Mouse (Mus musculus): Measurements from ENCODE around the gene Jpt1. TPM values are rescaled to one million over a fixed set of nuclear protein-coding genes. Genes with fewer than 3 reads are reported as not detected.
"Not testable (repeated sequence)": the region's sequence is repeated elsewhere in the genome, so short reads cannot be mapped to it uniquely, and the experiment has no call there.

Jpt1 gene
- polyA plus RNA-seq, 2 experiments, result 151 to 233 TPM

- Histone ChIP-seq H3K4me1 (replicated peaks; ENCODE audit: control insufficient read depth in 2 of 2, insufficient read depth in 2 of 2, low read length in 1 of 2) (no peaks in the 10 kb centered on the region), H3K9me3 (ENCODE audit: control insufficient read depth, low read length) (no peaks in the 10 kb centered on the region), H3K4me3 (ENCODE audit: insufficient read depth in 1 of 2, low read depth in 2 of 2, low read length in 2 of 2) (no peak overlapping the region), H3K4me2 (ENCODE audit: low read depth) (no peak overlapping the region), H3K36me3 (replicated peaks; ENCODE audit: control insufficient read depth, insufficient read depth, low read depth) (no peaks in the 10 kb centered on the region), H3K27ac (no peak overlapping the region), H3K9ac (replicated peaks) (no peak overlapping the region), H3K27me3 (ENCODE audit: control insufficient read depth, insufficient read depth, low read length) (no peaks in the 10 kb centered on the region)
- ATAC-seq (ENCODE audit: insufficient read depth) (no peak), DNase-seq (ENCODE audit: low read depth in 3 of 3, low spot score in 3 of 3) (no peak)
- WGBS (ENCODE audit: insufficient replicate concordance), result 75% methylated on average over 12 of the region's 12 CpGs
- TF ChIP-seq CTCF (IDR thresholded peaks at IDR 0.05; ENCODE audit: low read depth) (no peak), EP300 (IDR thresholded peaks at IDR 0.05; ENCODE audit: low read depth) (no peak)
These were observed 29.0 kb downstream of the Jpt1 start for GRCm38 (mm10) chr11:115485155-115485554.

- H3K4me2 ChIP-seq (ENCODE audit: low read depth), result no peak overlapping the region
- no peak overlapping the region for H3K4me3 ChIP-seq (ENCODE audit: insufficient read depth in 1 of 2, low read depth in 2 of 2, low read length in 2 of 2)
- no peak overlapping the region for H3K27ac ChIP-seq
- 18% methylated on average over 6 of the region's 6 CpGs for WGBS (ENCODE audit: insufficient replicate concordance)
- H3K4me1 ChIP-seq (replicated peaks; ENCODE audit: control insufficient read depth in 2 of 2, insufficient read depth in 2 of 2, low read length in 1 of 2), result no peaks in the 10 kb centered on the region
- no peak overlapping the region for H3K9ac ChIP-seq (replicated peaks)
- H3K9me3 ChIP-seq (ENCODE audit: control insufficient read depth, low read length), result no peaks in the 10 kb centered on the region
- DNase-seq (ENCODE audit: low read depth in 3 of 3, low spot score in 3 of 3) (peak; percentile 56 to 70 (median 69)), ATAC-seq (ENCODE audit: insufficient read depth) (peak; percentile 36; the same call in 1 of the 2 replicates)
- no peaks in the 10 kb centered on the region for H3K36me3 ChIP-seq (replicated peaks; ENCODE audit: control insufficient read depth, insufficient read depth, low read depth)
- TF ChIP-seq EP300 (IDR thresholded peaks at IDR 0.05; ENCODE audit: low read depth) (no peak), CTCF (IDR thresholded peaks at IDR 0.05; ENCODE audit: low read depth) (peak; percentile 96)
- H3K27me3 ChIP-seq (ENCODE audit: control insufficient read depth, insufficient read depth, low read length), result no peaks in the 10 kb centered on the region
These were observed 30.5 kb downstream of the Jpt1 start for GRCm38 (mm10) chr11:115483726-115484125.

GRCm38 (mm10) chr11:115483278-115483677, 30.9 kb downstream of the Jpt1 start:
- TF ChIP-seq EP300 (IDR thresholded peaks at IDR 0.05; ENCODE audit: low read depth) (no peak), CTCF (IDR thresholded peaks at IDR 0.05; ENCODE audit: low read depth) (no peak)
- Histone ChIP-seq H3K27ac (no peak overlapping the region), H3K4me3 (ENCODE audit: insufficient read depth in 1 of 2, low read depth in 2 of 2, low read length in 2 of 2) (no peak overlapping the region), H3K9me3 (ENCODE audit: control insufficient read depth, low read length) (no peaks in the 10 kb centered on the region), H3K4me2 (ENCODE audit: low read depth) (no peak overlapping the region), H3K36me3 (replicated peaks; ENCODE audit: control insufficient read depth, insufficient read depth, low read depth) (no peaks in the 10 kb centered on the region), H3K27me3 (ENCODE audit: control insufficient read depth, insufficient read depth, low read length) (no peaks in the 10 kb centered on the region), H3K4me1 (replicated peaks; ENCODE audit: control insufficient read depth in 2 of 2, insufficient read depth in 2 of 2, low read length in 1 of 2) (no peaks in the 10 kb centered on the region), H3K9ac (replicated peaks) (no peak overlapping the region)
- ATAC-seq (ENCODE audit: insufficient read depth) (no peak), DNase-seq (ENCODE audit: low read depth in 3 of 3, low spot score in 3 of 3) (no peak)
- WGBS (ENCODE audit: insufficient replicate concordance), result 66% methylated on average over 11 of the region's 11 CpGs

- ATAC-seq (ENCODE audit: insufficient read depth), result no peak
- H3K27ac ChIP-seq, result no peak overlapping the region
- no peak overlapping the region for H3K9ac ChIP-seq (replicated peaks)
- no peaks in the 10 kb centered on the region; a peak in 2 of 4 replicates for H3K4me1 ChIP-seq (replicated peaks; ENCODE audit: control insufficient read depth in 2 of 2, insufficient read depth in 2 of 2, low read length in 1 of 2)
- WGBS (ENCODE audit: insufficient replicate concordance), result 66% methylated on average over 6 of the region's 6 CpGs
- TF ChIP-seq CTCF (IDR thresholded peaks at IDR 0.05; ENCODE audit: low read depth), result no peak
- TF ChIP-seq EP300 (IDR thresholded peaks at IDR 0.05; ENCODE audit: low read depth), result no peak
- no peak overlapping the region for H3K4me2 ChIP-seq (ENCODE audit: low read depth)
- no peaks in the 10 kb centered on the region for H3K9me3 ChIP-seq (ENCODE audit: control insufficient read depth, low read length)
- H3K36me3 ChIP-seq (replicated peaks; ENCODE audit: control insufficient read depth, insufficient read depth, low read depth), result no peaks in the 10 kb centered on the region
- no peak for DNase-seq (ENCODE audit: low read depth in 3 of 3, low spot score in 3 of 3)
- no peaks in the 10 kb centered on the region for H3K27me3 ChIP-seq (ENCODE audit: control insufficient read depth, insufficient read depth, low read length)
- H3K4me3 ChIP-seq (ENCODE audit: insufficient read depth in 1 of 2, low read depth in 2 of 2, low read length in 2 of 2), result no peak overlapping the region
These were observed 32.5 kb downstream of the Jpt1 start for GRCm38 (mm10) chr11:115481553-115482259.

GRCm38 (mm10) chr11:115478296-115478938, 35.8 kb downstream of the Jpt1 start:
- 65% methylated on average over 9 of the region's 9 CpGs for WGBS (ENCODE audit: insufficient replicate concordance)
- Histone ChIP-seq H3K9ac (replicated peaks) (no peak overlapping the region), H3K4me2 (ENCODE audit: low read depth) (no peak overlapping the region), H3K36me3 (replicated peaks; ENCODE audit: control insufficient read depth, insufficient read depth, low read depth) (no peaks in the 10 kb centered on the region), H3K4me1 (replicated peaks; ENCODE audit: control insufficient read depth in 2 of 2, insufficient read depth in 2 of 2, low read length in 1 of 2) (peaks cover 12 to 18% of the 10 kb centered on the region in 2 experiments), H3K27me3 (ENCODE audit: control insufficient read depth, insufficient read depth, low read length) (no peaks in the 10 kb centered on the region), H3K4me3 (ENCODE audit: insufficient read depth in 1 of 2, low read depth in 2 of 2, low read length in 2 of 2) (no peak overlapping the region), H3K27ac (no peak overlapping the region), H3K9me3 (ENCODE audit: control insufficient read depth, low read length) (no peaks in the 10 kb centered on the region)
- DNase-seq (ENCODE audit: low read depth in 3 of 3, low spot score in 3 of 3), result no peak
- ATAC-seq (ENCODE audit: insufficient read depth), result no peak
- TF ChIP-seq CTCF (IDR thresholded peaks at IDR 0.05; ENCODE audit: low read depth) (no peak), EP300 (IDR thresholded peaks at IDR 0.05; ENCODE audit: low read depth) (no peak)

- WGBS (ENCODE audit: insufficient replicate concordance), result 45% methylated on average over 7 of the region's 7 CpGs
These were observed 36.8 kb downstream of the Jpt1 start for GRCm38 (mm10) chr11:115477388-115477787.

GRCm38 (mm10) chr11:115476630-115477029, 37.6 kb downstream of the Jpt1 start:
- not testable (repeated sequence) for H3K36me3 ChIP-seq (replicated peaks; ENCODE audit: control insufficient read depth, insufficient read depth, low read depth); DNase-seq (ENCODE audit: low read depth in 3 of 3, low spot score in 3 of 3); H3K27me3 ChIP-seq (ENCODE audit: control insufficient read depth, insufficient read depth, low read length); H3K9me3 ChIP-seq (ENCODE audit: control insufficient read depth, low read length); H3K9ac ChIP-seq (replicated peaks); ATAC-seq (ENCODE audit: insufficient read depth); H3K27ac ChIP-seq
- WGBS (ENCODE audit: insufficient replicate concordance), result 69% methylated on average over 4 of the region's 4 CpGs
- Histone ChIP-seq H3K4me3 (ENCODE audit: insufficient read depth in 1 of 2, low read depth in 2 of 2, low read length in 2 of 2) (peak overlapping the region; percentile 1 to 73; a peak in 2 of 4 replicates), H3K4me1 (replicated peaks; ENCODE audit: control insufficient read depth in 2 of 2, insufficient read depth in 2 of 2, low read length in 1 of 2) (peaks cover 12 to 20% of the 10 kb centered on the region in 2 experiments), H3K4me2 (ENCODE audit: low read depth) (peak overlapping the region; percentile 93)

More at GRCm38 (mm10) chr11:115477388-115477787, 36.8 kb downstream of the Jpt1 start:
- ATAC-seq (ENCODE audit: insufficient read depth); H3K27me3 ChIP-seq (ENCODE audit: control insufficient read depth, insufficient read depth, low read length); H3K9ac ChIP-seq (replicated peaks); H3K9me3 ChIP-seq (ENCODE audit: control insufficient read depth, low read length); DNase-seq (ENCODE audit: low read depth in 3 of 3, low spot score in 3 of 3); H3K27ac ChIP-seq; H3K36me3 ChIP-seq (replicated peaks; ENCODE audit: control insufficient read depth, insufficient read depth, low read depth); H3K4me3 ChIP-seq (ENCODE audit: insufficient read depth in 1 of 2, low read depth in 2 of 2, low read length in 2 of 2): not testable (repeated sequence)
- Histone ChIP-seq H3K4me2 (ENCODE audit: low read depth) (peak overlapping the region; percentile 93), H3K4me1 (replicated peaks; ENCODE audit: control insufficient read depth in 2 of 2, insufficient read depth in 2 of 2, low read length in 1 of 2) (peaks cover 12 to 20% of the 10 kb centered on the region in 2 experiments)
